Mouse (Mus musculus): ENCODE data around the gene Epha2. TPM values are rescaled to one million over a fixed set of nuclear protein-coding genes. Genes with fewer than 3 reads are reported as not detected.

Gene Epha2
- polyA plus RNA-seq, 1 experiment = 14.2 TPM

GRCm38 (mm10) chr4:141273296-141273695 lies 27.7 kb upstream of the Epha2 start:
- Histone ChIP-seq H3K4me3 (replicated peaks; ENCODE audit: control insufficient read depth, low read depth, low read length) (peak overlapping the region; percentile 10), H3K4me1 (ENCODE audit: control insufficient read depth, insufficient read depth, low read length) (peaks cover 4% of the 10 kb centered on the region), H3K27ac (ENCODE audit: control insufficient read depth, insufficient read depth, low read depth, low read length, poor library complexity) (peak overlapping the region; percentile 67)
- WGBS = 24% methylated on average over 12 of the region's 12 CpGs
- no peak for TF ChIP-seq POLR2A (IDR thresholded peaks at IDR 0.05; ENCODE audit: borderline replicate concordance, control insufficient read depth, low read depth, low read length)
- peak; percentile 94 for TF ChIP-seq CTCF (IDR thresholded peaks at IDR 0.05; ENCODE audit: control insufficient read depth, insufficient read depth, low read length)

- H3K4me1 ChIP-seq (ENCODE audit: control insufficient read depth, insufficient read depth, low read length) = peaks cover 4% of the 10 kb centered on the region
- no peak overlapping the region for H3K27ac ChIP-seq (ENCODE audit: control insufficient read depth, insufficient read depth, low read depth, low read length, poor library complexity)
- TF ChIP-seq CTCF (IDR thresholded peaks at IDR 0.05; ENCODE audit: control insufficient read depth, insufficient read depth, low read length) (no peak), POLR2A (IDR thresholded peaks at IDR 0.05; ENCODE audit: borderline replicate concordance, control insufficient read depth, low read depth, low read length) (no peak)
- WGBS = 74% methylated on average over 23 of the region's 23 CpGs
- no peak overlapping the region for H3K4me3 ChIP-seq (replicated peaks; ENCODE audit: control insufficient read depth, low read depth, low read length)
Measured at GRCm38 (mm10) chr4:141274485-141275341, 26.3 kb upstream of the Epha2 start.

GRCm38 (mm10) chr4:141277157-141277556 lies 23.9 kb upstream of the Epha2 start:
- 68% methylated on average over 8 of the region's 8 CpGs for WGBS
- no peak overlapping the region for H3K4me3 ChIP-seq (replicated peaks; ENCODE audit: control insufficient read depth, low read depth, low read length)
- H3K4me1 ChIP-seq (ENCODE audit: control insufficient read depth, insufficient read depth, low read length) = peaks cover 4% of the 10 kb centered on the region
- TF ChIP-seq CTCF (IDR thresholded peaks at IDR 0.05; ENCODE audit: control insufficient read depth, insufficient read depth, low read length) (no peak), POLR2A (IDR thresholded peaks at IDR 0.05; ENCODE audit: borderline replicate concordance, control insufficient read depth, low read depth, low read length) (no peak)
- H3K27ac ChIP-seq (ENCODE audit: control insufficient read depth, insufficient read depth, low read depth, low read length, poor library complexity) = no peak overlapping the region

- Histone ChIP-seq H3K27ac (ENCODE audit: control insufficient read depth, insufficient read depth, low read depth, low read length, poor library complexity) (peak overlapping the region; percentile 20; the same call in 1 of the 2 replicates), H3K4me3 (replicated peaks; ENCODE audit: control insufficient read depth, low read depth, low read length) (no peak overlapping the region), H3K4me1 (ENCODE audit: control insufficient read depth, insufficient read depth, low read length) (peaks cover 2% of the 10 kb centered on the region; the same call in 1 of the 2 replicates)
- TF ChIP-seq CTCF (IDR thresholded peaks at IDR 0.05; ENCODE audit: control insufficient read depth, insufficient read depth, low read length) (no peak), POLR2A (IDR thresholded peaks at IDR 0.05; ENCODE audit: borderline replicate concordance, control insufficient read depth, low read depth, low read length) (no peak)
- 59% methylated on average over 7 of the region's 7 CpGs for WGBS
Measured at GRCm38 (mm10) chr4:141278154-141278553, 22.9 kb upstream of the Epha2 start.

GRCm38 (mm10) chr4:141279327-141279726 lies 21.7 kb upstream of the Epha2 start:
- TF ChIP-seq CTCF (IDR thresholded peaks at IDR 0.05; ENCODE audit: control insufficient read depth, insufficient read depth, low read length) (no peak), POLR2A (IDR thresholded peaks at IDR 0.05; ENCODE audit: borderline replicate concordance, control insufficient read depth, low read depth, low read length) (no peak)
- no peak overlapping the region for H3K27ac ChIP-seq (ENCODE audit: control insufficient read depth, insufficient read depth, low read depth, low read length, poor library complexity)
- WGBS = 81% methylated on average over 15 of the region's 15 CpGs
- H3K4me1 ChIP-seq (ENCODE audit: control insufficient read depth, insufficient read depth, low read length) = peaks cover 2% of the 10 kb centered on the region; the same call in 1 of the 2 replicates
- H3K4me3 ChIP-seq (replicated peaks; ENCODE audit: control insufficient read depth, low read depth, low read length) = no peak overlapping the region

- TF ChIP-seq POLR2A (IDR thresholded peaks at IDR 0.05; ENCODE audit: borderline replicate concordance, control insufficient read depth, low read depth, low read length) = no peak
- no peak for TF ChIP-seq CTCF (IDR thresholded peaks at IDR 0.05; ENCODE audit: control insufficient read depth, insufficient read depth, low read length)
- no peak overlapping the region for H3K27ac ChIP-seq (ENCODE audit: control insufficient read depth, insufficient read depth, low read depth, low read length, poor library complexity)
Measured at GRCm38 (mm10) chr4:141279783-141280182, 21.3 kb upstream of the Epha2 start.

GRCm38 (mm10) chr4:141280471-141280870 lies 20.6 kb upstream of the Epha2 start:
- TF ChIP-seq POLR2A (IDR thresholded peaks at IDR 0.05; ENCODE audit: borderline replicate concordance, control insufficient read depth, low read depth, low read length) (no peak), CTCF (IDR thresholded peaks at IDR 0.05; ENCODE audit: control insufficient read depth, insufficient read depth, low read length) (no peak)
- Histone ChIP-seq H3K4me1 (ENCODE audit: control insufficient read depth, insufficient read depth, low read length) (peaks cover 2% of the 10 kb centered on the region; the same call in 1 of the 2 replicates), H3K27ac (ENCODE audit: control insufficient read depth, insufficient read depth, low read depth, low read length, poor library complexity) (no peak overlapping the region), H3K4me3 (replicated peaks; ENCODE audit: control insufficient read depth, low read depth, low read length) (no peak overlapping the region)
- 86% methylated on average over 1 of the region's 1 CpGs for WGBS

More at GRCm38 (mm10) chr4:141279783-141280182, 21.3 kb upstream of the Epha2 start:
- H3K4me1 ChIP-seq (ENCODE audit: control insufficient read depth, insufficient read depth, low read length) = peaks cover 2% of the 10 kb centered on the region; the same call in 1 of the 2 replicates
- H3K4me3 ChIP-seq (replicated peaks; ENCODE audit: control insufficient read depth, low read depth, low read length) = no peak overlapping the region
- 86% methylated on average over 6 of the region's 6 CpGs for WGBS

- TF ChIP-seq POLR2A (IDR thresholded peaks at IDR 0.05; ENCODE audit: borderline replicate concordance, control insufficient read depth, low read depth, low read length) = no peak
- TF ChIP-seq CTCF (IDR thresholded peaks at IDR 0.05; ENCODE audit: control insufficient read depth, insufficient read depth, low read length) = no peak
- Histone ChIP-seq H3K4me1 (ENCODE audit: control insufficient read depth, insufficient read depth, low read length) (peaks cover 2% of the 10 kb centered on the region; the same call in 1 of the 2 replicates), H3K27ac (ENCODE audit: control insufficient read depth, insufficient read depth, low read depth, low read length, poor library complexity) (no peak overlapping the region), H3K4me3 (replicated peaks; ENCODE audit: control insufficient read depth, low read depth, low read length) (no peak overlapping the region)
- WGBS = 4% methylated on average over 6 of the region's 6 CpGs
Measured at GRCm38 (mm10) chr4:141281153-141281552, 19.9 kb upstream of the Epha2 start.
